20 mouse cellular contexts compared by ENCODE assay signal in genomic region chr7:51632543-51633229, GRCm38 (mm10). TPM values are rescaled to one million over a fixed set of nuclear protein-coding genes. Genes with fewer than 3 reads are reported as not detected.
A peak's percentile ranks its signal among the peaks of the same experiment; 100 is the strongest.
DNase-seq lines count a peak whose midpoint lies in the region; ATAC-seq and TF ChIP-seq lines count a peak whose summit lies in the region.
"Had no signal": no experiment of that assay in that cellular context is flagged by ENCODE, and none has a peak within 500 bp of the region (broad histone marks: within the 10 kb centered on the region; RNA-seq: fewer than 3 reads in every experiment).

No protein-coding gene starts in this region.

- peak; percentile 77 for ATAC-seq in forebrain, embryonic 15.5 days (replicated peaks)
- ATAC-seq in hindbrain, postnatal 0 days, result peak; percentile 80
- ATAC-seq in neural tube, embryonic 15.5 days (ENCODE audit: low FRiP score), result peak; percentile 76
- ATAC-seq: inflammation-experienced regulatory T-cells, adult 6 months had no signal

- DNase-seq in heart, adult 11 months, result peak; percentile 50
- DNase-seq in heart, postnatal 10 days, result no peak
- peak; percentile 69 for DNase-seq in hindbrain, postnatal 0 days (ENCODE audit: low spot score)
- DNase-seq in frontal cortex, postnatal 36 days (ENCODE audit: low spot score in 2 of 2), result no peak
- DNase-seq in gastrocnemius, postnatal 10 days, result no peak
- DNase-seq in urinary bladder, postnatal 4 days (ENCODE audit: low spot score in 2 of 2), result no peak
- DNase-seq: adrenal gland, postnatal 10 days; cerebellum, postnatal 36 days; lung, postnatal 36 days; thymus, postnatal 25 days had no signal

- peak overlapping the region; percentile 38 for H3K9ac ChIP-seq in forebrain, embryonic 15.5 days (replicated peaks)
- no peak overlapping the region for H3K9ac ChIP-seq in hindbrain, postnatal 0 days (replicated peaks; ENCODE audit: low read length)
- H3K9ac ChIP-seq in neural tube, embryonic 15.5 days (replicated peaks), result peak overlapping the region; percentile 24; the same call in 1 of the 2 replicates
- H3K9ac ChIP-seq: heart, embryonic 15.5 days; limb, embryonic 13.5 days had no signal

- peak overlapping the region; percentile 39 for H3K4me2 ChIP-seq in forebrain, embryonic 15.5 days (replicated peaks)
- peak overlapping the region; percentile 24 for H3K4me2 ChIP-seq in hindbrain, postnatal 0 days (ENCODE audit: low read depth, low read length)
- peak overlapping the region; percentile 47 for H3K4me2 ChIP-seq in neural tube, embryonic 15.5 days
- H3K4me2 ChIP-seq: heart, embryonic 15.5 days; limb, embryonic 13.5 days had no signal

- TF ChIP-seq CTCF in hindbrain, postnatal 0 days (IDR thresholded peaks at IDR 0.05; ENCODE audit: low read depth), result no peak

- 6% methylated on average over 9 of the region's 9 CpGs for WGBS in forebrain, embryonic 15.5 days
- WGBS in hindbrain, postnatal 0 days, result 7% methylated on average over 9 of the region's 9 CpGs
- WGBS in neural tube, embryonic 15.5 days, result 2% methylated on average over 9 of the region's 9 CpGs

- intact Hi-C loops in heart, postnatal 10 days (cut with DNase I), result no loop called here

- peaks cover 17% of the 10 kb centered on the region for H3K4me1 ChIP-seq in forebrain, embryonic 15.5 days
- H3K4me1 ChIP-seq in hindbrain, postnatal 0 days (ENCODE audit: insufficient read depth, low read length), result no peaks in the 10 kb centered on the region
- peaks cover 9% of the 10 kb centered on the region; the same call in 1 of the 2 replicates for H3K4me1 ChIP-seq in neural tube, embryonic 15.5 days
- H3K4me1 ChIP-seq: heart, embryonic 15.5 days had no signal

- H3K36me3 ChIP-seq in forebrain, embryonic 15.5 days, result no peaks in the 10 kb centered on the region
- H3K36me3 ChIP-seq in hindbrain, postnatal 0 days (ENCODE audit: insufficient read depth, low read length), result no peaks in the 10 kb centered on the region
- H3K36me3 ChIP-seq in neural tube, embryonic 15.5 days, result no peaks in the 10 kb centered on the region
- H3K36me3 ChIP-seq: heart, embryonic 15.5 days; limb, embryonic 13.5 days had no signal

- peak overlapping the region; percentile 83 for H3K27ac ChIP-seq in forebrain, embryonic 15.5 days (replicated peaks)
- H3K27ac ChIP-seq in hindbrain, postnatal 0 days, result peak overlapping the region; percentile 37; the same call in 1 of the 2 replicates
- H3K27ac ChIP-seq in neural tube, embryonic 15.5 days (replicated peaks), result peak overlapping the region; percentile 81
- H3K27ac ChIP-seq: heart, embryonic 15.5 days; limb, embryonic 13.5 days; stomach, postnatal 0 days had no signal

- H3K27me3 ChIP-seq in forebrain, embryonic 15.5 days, result 0 out of 2 replicates have a peak, but pooled peaks cover 4% of the 10 kb centered on the region
- H3K27me3 ChIP-seq in hindbrain, postnatal 0 days (ENCODE audit: insufficient read depth, low read length), result peaks cover 9% of the 10 kb centered on the region; the same call in 1 of the 2 replicates
- H3K27me3 ChIP-seq in neural tube, embryonic 15.5 days (replicated peaks), result peaks cover 17% of the 10 kb centered on the region

- H3K4me3 ChIP-seq in forebrain, embryonic 15.5 days, result peak overlapping the region; percentile 5; the same call in 1 of the 2 replicates
- H3K4me3 ChIP-seq in hindbrain, postnatal 0 days (ENCODE audit: low read length), result no peak overlapping the region
- H3K4me3 ChIP-seq in neural tube, embryonic 15.5 days (replicated peaks), result peak overlapping the region; percentile 21
- H3K4me3 ChIP-seq: heart, embryonic 15.5 days; limb, embryonic 13.5 days had no signal

- H3K9me3 ChIP-seq in forebrain, embryonic 15.5 days, result no peaks in the 10 kb centered on the region
- no peaks in the 10 kb centered on the region for H3K9me3 ChIP-seq in hindbrain, postnatal 0 days (ENCODE audit: low read length)
- no peaks in the 10 kb centered on the region for H3K9me3 ChIP-seq in neural tube, embryonic 15.5 days (replicated peaks)
- H3K9me3 ChIP-seq: heart, embryonic 15.5 days; limb, embryonic 13.5 days had no signal

RNA-seq across cellular contexts. Expression of gene Slc17a6, which starts 10.9 kb away (rescaled TPM):
- not detected for total RNA-seq in heart, postnatal 10 days (2021)
- polyA plus RNA-seq in forebrain, embryonic 15.5 days (2015; fragmentation: Nextera tagmentation; extraction: Ambion mirVana), result 44.8 and 46.1 TPM in 2 replicates
- 132 and 177 TPM in 2 replicates for total RNA-seq in hindbrain, postnatal 0 days (2014; rRNA removed)
- 109 and 115 TPM in 2 replicates for polyA plus RNA-seq in hindbrain, postnatal 0 days (2015; fragmentation: Nextera tagmentation; extraction: Ambion mirVana)
- polyA plus RNA-seq in neural tube, embryonic 15.5 days (2015; fragmentation: Nextera tagmentation; extraction: Ambion mirVana), result 101 and 115 TPM in 2 replicates
- under 1 TPM in 1 of 2 experiments, not detected in 1; 0.14 TPM for total RNA-seq in gastrocnemius, postnatal 10 days (2021)
- total RNA-seq: gastrocnemius, postnatal 4 days had no signal
- polyA plus RNA-seq: inflammation-experienced regulatory T-cells, adult 6 months; kidney, embryonic 16.5 days; liver, embryonic 16.5 days; spleen, adult 2 months; stomach, postnatal 0 days had no signal

Comparison
In these comparisons a context has a peak if more than half of its experiments do, and no peak if none do; other contexts are left out.
1. DNase-seq: peak in heart, adult 11 months (single experiment) and hindbrain, postnatal 0 days (single experiment); none in heart, postnatal 10 days (0 of 2), frontal cortex, postnatal 36 days (0 of 2), gastrocnemius, postnatal 10 days (single experiment) and urinary bladder, postnatal 4 days (0 of 2).
2. RNA of gene Slc17a6, which starts 10.9 kb away (total RNA-seq): 132 to 177 TPM in hindbrain, postnatal 0 days; 0.14 TPM in gastrocnemius, postnatal 10 days and not detected in heart, postnatal 10 days; every median in the first group is over 100 times any median in the second.
3. Peak in every context shown above with its lines, with median percentiles within 50 percentile points of each other: ATAC-seq, H3K27ac ChIP-seq and H3K4me2 ChIP-seq.